Mouse (Mus musculus) urinary bladder, postnatal 4 days (tissue): ENCODE measurements around the gene Tnfsfm13.
A peak's percentile ranks its signal among the peaks of the same experiment; 100 is the strongest.

ENCODE experiments used
- DNase-seq, 2 experiments: peaks; one replicate each; pipeline ENCODE4 v3.0.0; 2021 to 2022; ENCODE audit warnings: low spot score in 2 of 2

Tnfsfm13 gene

DNA sequence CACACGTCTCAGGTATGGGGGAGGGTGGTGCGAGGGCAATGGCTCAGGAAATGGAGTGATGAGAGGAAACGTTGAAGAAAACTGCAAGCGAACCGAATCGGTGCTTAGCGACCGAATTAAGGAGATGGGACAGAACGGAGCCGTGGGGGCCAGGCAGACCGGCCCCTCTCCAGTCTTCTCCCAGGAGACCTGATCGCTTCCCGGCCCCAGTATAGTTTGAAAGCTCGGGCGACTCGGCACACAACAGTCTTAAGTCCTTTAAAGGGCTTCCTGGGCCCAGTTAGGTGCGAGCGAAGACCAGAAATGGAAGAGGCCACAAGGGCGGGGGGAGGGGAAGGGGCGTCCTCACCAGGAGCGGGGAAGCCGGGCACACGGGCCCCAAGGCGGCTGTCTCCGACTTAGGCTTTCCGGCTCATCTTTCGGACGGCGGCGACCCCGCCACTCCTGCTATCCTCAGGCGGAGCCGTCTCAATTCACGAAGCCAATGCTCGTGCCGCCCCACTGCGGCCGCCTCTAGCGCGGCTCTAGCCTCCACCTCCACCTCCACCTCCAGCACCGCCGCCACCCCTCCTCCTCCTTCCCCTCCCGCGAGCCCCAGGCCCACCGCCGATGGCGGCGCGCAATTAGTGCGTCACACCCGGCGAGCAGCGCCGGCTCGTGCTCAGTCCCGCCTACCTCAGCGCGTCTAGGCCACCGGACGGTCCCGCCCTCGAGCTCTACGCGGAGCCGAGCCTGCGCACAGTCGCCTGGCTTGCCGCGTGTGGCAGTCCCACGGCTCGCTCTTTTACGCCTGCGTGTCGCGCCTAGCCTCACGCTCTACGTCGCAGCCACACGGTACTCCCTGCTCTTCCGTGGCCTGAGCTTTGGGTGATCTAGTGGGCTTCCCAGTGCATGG, 14.3 kb downstream of the Tnfsfm13 start, which contains the start of gene Senp3:
Gene Senp3 (minus strand): TSS at position 771 of the 895 bp plus-strand sequence.
- peak; percentile 95 to 97 for DNase-seq

GRCm38 (mm10) chr11:69680136-69680855, 15.6 kb downstream of the Tnfsfm13 start:
- DNase-seq: no peak

DNA sequence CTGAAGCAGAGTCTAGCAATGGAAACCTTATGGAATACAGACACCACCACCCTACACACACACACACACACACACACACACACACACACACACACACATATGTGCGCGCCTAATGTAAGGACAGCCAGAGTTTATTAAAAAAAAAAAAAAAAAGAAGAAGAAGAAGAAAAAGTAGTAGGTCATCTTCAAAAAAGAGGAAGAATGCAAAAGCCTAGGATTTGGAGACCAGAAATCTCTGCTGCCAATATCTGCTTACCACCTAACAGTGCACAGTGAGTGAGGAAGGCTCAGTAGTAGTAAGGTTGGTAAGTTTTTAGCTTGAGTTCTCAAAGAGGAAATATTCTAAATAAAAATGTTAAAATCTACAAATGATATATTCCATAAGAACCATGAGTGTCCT, 16.8 kb downstream of the Tnfsfm13 start:
- DNase-seq: no peak

DNA sequence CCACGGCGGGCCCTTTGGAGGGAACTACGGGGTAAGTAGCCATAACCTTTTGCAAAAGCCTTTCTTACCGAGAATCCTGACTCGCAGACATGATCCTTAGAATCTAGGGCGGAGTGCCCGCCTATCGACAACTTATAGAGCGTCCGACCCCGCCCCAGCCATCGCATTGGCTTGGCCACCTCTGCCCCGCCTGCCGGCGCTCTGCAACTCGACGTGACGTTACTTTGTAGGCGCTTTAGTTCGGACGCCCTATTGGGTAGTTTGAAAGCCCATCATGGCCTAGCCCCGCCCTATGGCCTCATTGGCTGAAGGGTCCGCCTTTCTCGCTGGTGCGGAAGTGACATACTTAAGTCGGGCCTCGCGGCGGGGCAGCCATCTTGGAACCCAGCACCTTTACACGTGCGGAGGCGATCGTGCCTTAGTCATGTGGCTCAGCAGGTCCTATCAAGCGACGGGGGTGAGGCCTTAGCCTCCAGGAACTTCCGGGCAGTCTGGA, 23.6 kb downstream of the Tnfsfm13 start, which contains the start of gene Eif4a1:
Gene Eif4a1 (minus strand): TSS at position 213 of the 496 bp plus-strand sequence.
- peak; percentile 100 for DNase-seq

- no peak for DNase-seq
These were observed 24.2 kb downstream of the Tnfsfm13 start for GRCm38 (mm10) chr11:69671726-69672124.

DNA sequence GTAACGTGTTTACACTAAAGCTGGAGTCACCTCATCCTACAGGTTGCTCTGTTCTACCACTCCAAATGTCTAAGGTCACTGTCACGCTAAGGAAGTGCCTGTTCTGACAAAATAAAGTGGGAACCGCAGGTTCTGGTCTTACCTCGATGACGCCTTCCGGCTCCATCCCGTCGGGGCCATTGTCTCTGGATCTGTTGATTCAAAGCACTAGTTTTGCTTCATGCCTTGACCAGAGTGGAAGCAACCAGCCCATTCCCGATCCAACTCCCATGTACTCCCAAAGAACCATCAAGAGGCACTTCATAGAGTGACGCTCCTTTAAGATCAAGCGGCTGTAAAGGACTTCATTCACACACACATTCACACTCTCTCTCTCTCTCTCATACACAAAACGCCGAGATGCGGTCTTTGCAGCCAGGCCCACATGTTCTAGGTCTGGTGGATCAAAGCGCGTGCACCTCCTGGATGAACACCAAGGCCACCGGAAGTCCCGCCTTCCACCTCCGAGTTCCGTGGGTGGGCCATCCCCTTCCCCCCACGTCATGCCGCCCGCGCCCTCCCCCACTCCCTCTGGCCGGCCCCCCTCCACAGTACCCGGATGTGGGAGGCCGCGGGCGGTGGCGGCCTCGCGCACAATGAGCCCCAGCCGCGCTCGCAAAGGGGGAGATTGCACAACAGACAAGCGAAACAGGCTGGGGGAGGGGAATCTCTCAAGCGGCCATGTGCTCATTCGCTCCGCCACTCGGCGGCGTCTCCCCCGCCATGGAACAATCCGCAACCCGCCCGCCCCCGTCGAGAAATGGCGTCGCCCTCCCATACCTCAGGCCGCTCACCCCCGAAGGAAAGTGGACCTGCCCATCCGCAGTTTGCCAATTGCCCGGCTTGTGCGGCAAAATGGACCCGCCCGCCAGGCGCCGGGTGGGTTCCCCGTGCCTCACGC, 24.8 kb downstream of the Tnfsfm13 start:
- DNase-seq: peak; percentile 94 to 96

DNA sequence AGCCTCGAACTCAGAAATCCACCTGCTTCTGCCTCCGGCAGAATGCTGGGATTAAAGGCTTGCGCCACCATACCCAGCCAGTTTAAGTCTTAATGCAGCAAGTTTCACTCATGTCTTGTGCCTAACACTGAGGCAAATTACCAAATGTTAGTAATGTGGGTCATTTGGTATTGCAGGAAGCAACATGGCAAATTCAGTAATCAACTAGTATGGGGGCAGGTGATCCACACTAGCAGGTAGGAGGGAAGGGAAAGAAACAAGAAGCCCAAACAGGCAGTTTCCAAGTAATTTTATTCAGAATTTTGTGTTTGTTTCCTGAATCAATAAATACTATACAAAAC, 29.3 kb downstream of the Tnfsfm13 start:
- DNase-seq: no peak

DNA sequence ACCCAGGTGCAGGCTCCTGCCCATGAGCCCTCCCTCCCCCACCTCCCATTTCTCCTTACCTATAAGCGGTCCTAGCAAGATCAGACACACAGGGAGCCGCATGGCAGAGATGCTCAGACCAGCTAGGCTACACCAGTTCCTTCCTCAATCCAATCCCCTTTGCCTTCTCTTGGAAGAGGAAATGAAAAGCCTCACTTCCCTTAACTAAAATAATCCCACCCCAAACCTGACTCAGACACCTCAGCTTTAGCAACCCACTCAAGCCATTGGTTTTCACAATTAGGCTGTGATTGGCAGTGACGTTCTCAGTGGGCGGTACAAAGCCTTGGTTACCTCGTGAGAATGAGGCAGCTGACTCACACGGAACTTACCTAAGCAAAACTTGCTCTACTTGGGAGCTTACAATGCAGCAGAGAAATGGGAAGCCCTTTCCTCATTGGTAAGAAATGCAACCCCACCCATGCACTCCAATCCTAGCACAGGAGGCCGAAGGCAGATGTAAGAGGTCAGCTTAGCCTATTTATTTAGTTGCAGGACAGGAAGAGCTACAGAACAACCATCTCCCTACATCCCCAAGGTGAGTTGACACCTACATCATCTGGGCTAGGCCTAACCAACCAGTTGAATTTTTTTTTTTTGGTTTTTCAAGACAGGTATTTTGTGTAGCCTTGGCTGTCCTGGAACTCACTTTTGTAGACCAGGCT, 29.8 kb downstream of the Tnfsfm13 start, which contains the start of gene Cd68:
Gene Cd68 (minus strand): TSS at position 193 of the 704 bp plus-strand sequence.
- peak; percentile 41 to 63 for DNase-seq

DNA sequence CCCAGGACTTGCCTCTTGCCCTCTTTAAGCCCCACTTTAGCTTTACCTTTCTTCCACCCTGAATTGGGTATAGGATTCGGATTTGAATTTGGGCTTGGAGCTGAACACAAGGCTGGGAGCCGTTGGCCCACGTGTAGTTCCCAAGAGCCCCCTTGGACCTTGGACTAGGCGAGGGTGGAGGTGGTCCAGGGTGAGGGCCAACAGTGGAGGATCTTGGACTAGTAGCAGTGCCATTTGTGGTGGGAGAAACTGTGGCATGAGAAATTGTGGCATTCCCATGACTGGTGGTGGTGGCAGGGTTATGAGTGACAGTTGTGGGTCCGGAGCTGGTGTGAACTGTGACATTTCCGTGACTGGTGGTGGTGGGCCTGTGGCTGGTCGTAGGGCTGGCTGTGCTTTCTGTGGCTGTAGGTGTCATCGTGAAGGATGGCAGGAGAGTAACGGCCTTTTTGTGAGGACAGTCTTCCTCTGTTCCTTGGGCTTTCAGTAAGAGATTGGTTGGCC, 30.4 kb downstream of the Tnfsfm13 start:
- DNase-seq: no peak

DNA sequence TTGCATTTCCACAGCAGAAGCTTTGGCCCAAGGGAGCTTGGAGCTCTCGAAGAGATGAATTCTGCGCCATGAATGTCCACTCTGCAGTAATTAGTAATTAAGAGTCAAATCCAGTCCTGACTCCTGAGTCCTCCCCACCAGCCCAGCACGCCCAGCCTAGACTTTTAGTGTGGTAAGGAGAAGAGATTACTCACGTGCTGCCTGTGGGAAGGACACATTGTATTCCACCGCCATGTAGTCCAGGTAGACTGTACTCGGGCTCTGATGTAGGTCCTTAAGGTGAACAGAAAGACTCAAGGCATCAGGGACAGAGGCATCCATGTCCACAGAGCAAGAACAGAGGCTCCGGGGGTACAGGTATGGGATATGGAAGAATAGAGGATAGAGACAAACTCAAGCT, 31.1 kb downstream of the Tnfsfm13 start:
- DNase-seq: no peak

GRCm38 (mm10) chr11:69663795-69664194, 32.1 kb downstream of the Tnfsfm13 start:
- peak in 1 of 2 experiments; percentile 18 for DNase-seq

DNA sequence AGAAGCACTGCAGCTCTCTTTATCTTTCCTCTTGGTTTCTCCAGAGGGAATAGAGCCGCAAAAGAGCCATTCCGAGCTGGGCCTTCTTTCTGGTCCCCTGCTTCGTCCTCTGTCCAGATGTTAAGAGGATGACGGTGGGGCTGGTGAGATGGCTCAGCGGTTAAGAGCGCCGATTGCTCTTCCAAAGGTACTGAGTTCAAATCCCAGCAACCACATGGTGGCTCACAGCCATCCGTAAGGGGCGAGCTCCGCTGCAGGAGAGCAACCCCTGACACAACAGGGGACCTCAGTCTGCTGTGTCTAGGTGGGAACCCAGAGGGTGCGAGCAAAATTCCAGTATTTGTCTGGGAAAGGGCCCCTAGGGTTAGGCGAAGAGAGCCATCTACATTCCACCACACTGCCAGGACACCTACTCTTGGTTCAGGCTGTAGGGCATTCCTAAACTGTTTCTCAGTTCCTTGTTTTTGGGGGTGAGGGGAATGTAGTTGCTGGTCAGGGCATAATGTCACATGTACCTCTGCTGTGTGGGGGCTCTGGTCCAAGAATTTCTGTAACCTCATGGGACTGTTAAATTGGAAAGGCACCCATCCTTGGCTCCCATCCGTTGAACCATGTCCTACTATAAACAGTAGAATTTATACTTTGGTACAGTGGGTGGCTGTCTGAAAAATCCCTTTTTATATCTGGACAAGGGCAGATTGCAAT, 32.8 kb downstream of the Tnfsfm13 start:
- no peak for DNase-seq

GRCm38 (mm10) chr11:69662213-69662966, 33.5 kb downstream of the Tnfsfm13 start, which contains the start of gene Mpdu1:
Gene Mpdu1 (minus strand): TSS chr11:69662642.
- DNase-seq: peak; percentile 93 to 95

DNA sequence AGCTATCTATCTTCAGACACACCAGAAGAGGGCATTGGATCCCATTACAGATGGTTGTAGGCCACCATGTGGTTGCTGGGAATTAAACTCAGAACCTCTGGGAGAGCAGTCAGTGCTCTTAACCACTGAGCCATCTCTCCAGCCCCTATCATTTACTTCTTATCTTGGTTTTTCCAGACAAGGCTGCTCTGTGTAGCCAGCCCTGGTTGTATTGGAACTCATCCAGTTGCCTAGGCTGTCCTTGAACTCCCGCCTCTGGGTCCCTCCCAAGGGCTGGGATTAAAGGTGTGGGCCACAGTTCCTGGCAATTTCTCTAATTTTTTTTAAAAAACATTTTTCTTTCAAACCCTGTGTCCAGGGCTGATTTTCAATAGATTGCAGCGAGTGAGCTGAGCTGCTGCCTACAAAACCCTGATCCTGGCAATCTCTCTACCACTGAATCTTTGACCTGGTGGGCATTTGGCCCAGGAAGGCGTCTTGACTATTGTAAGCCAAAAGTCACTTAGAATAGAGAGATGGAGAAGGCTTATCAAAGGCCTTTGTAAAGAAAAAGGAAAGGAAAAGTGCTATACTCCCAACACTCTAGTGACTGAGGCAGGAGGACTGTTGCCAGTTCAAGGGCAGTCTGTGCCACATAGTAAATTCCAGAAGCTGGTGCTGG, 34.5 kb downstream of the Tnfsfm13 start:
- DNase-seq: peak in 1 of 2 experiments; percentile 20

DNA sequence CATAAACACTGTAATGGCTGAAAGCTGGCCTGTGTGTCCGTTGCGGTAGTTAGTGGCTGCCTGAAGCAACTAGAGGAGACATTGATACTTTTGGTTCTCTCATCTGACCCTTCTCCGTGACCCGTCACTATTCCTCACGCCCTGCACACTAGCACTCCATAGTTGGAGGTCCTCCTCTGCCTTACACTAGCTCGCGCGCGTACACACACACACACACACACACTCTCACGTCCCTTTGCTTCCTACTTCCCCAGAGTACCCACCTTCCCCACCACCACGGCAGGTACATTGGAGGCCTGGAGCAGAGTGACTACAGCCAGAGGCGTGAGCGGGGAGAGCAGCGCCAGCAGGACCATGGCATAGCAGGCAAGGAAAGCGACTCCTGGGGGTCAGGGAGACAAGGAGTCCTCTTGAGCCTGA, 38.4 kb downstream of the Tnfsfm13 start:
- no peak for DNase-seq

- DNase-seq: no peak
These were observed 39.1 kb downstream of the Tnfsfm13 start for GRCm38 (mm10) chr11:69656617-69657461.

DNA sequence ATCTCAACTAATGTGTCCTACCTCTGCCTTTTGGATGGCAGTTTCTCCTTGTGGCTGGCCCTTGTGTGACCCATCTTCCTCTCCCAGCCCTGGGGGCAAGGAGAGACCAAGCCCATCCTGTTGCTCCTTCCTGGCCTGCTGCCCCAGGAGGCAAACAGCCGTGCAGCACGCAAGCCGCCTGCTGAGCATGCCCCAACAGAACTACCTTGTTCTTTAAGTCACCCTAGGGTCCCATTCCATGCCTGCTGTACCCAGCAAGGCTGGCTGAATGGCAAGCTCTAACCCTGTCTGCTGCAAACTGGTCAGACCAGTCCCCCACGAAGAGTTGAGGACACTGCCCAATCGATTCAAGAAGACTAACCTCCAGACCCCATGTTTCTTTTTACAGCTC, 39.8 kb downstream of the Tnfsfm13 start:
- no peak for DNase-seq
